Mouse (Mus musculus): Measurements from ENCODE around the gene Klhdc1. TPM values are rescaled to one million over a fixed set of nuclear protein-coding genes. Genes with fewer than 3 reads are reported as not detected.

Klhdc1 gene
- polyA plus RNA-seq, 1 experiment from 2014 or later: 25.5 TPM

- Histone ChIP-seq H3K4me3 (ENCODE audit: low read depth, low read length) (no peak overlapping the region), H3K9ac (replicated peaks; ENCODE audit: low read depth) (no peak overlapping the region), H3K27ac (ENCODE audit: low read length) (no peak overlapping the region), H3K4me2 (replicated peaks; ENCODE audit: low read depth, low read length) (no peak overlapping the region), H3K4me1 (ENCODE audit: insufficient read depth, low read depth, low read length) (no peaks in the 10 kb centered on the region), H3K27me3 (replicated peaks; ENCODE audit: insufficient read depth, low read length) (no peaks in the 10 kb centered on the region), H3K36me3 (ENCODE audit: insufficient read depth, low read length) (no peaks in the 10 kb centered on the region), H3K9me3 (ENCODE audit: low read length) (no peaks in the 10 kb centered on the region)
- ATAC-seq (no peak), DNase-seq (ENCODE audit: low spot score) (no peak)
- TF ChIP-seq EP300 (IDR thresholded peaks at IDR 0.05) (no peak), CTCF (IDR thresholded peaks at IDR 0.05) (no peak)
These were observed 42.0 kb upstream of the Klhdc1 start for GRCm38 (mm10) chr12:69198985-69199384.

GRCm38 (mm10) chr12:69204052-69204833, 36.7 kb upstream of the Klhdc1 start, which contains the start of gene Gm49384:
Gene Gm49384 (minus strand): TSS chr12:69204267.
- H3K9me3 ChIP-seq (ENCODE audit: low read length): no peaks in the 10 kb centered on the region

GRCm38 (mm10) chr12:69207396-69207795, 33.6 kb upstream of the Klhdc1 start:
- ATAC-seq (no peak), DNase-seq (ENCODE audit: low spot score) (no peak)
- no peaks in the 10 kb centered on the region for H3K4me1 ChIP-seq (ENCODE audit: insufficient read depth, low read depth, low read length)
- TF ChIP-seq EP300 (IDR thresholded peaks at IDR 0.05) (no peak), CTCF (IDR thresholded peaks at IDR 0.05) (no peak)
- H3K4me2 ChIP-seq (replicated peaks; ENCODE audit: low read depth, low read length): no peak overlapping the region
- H3K27ac ChIP-seq (ENCODE audit: low read length): no peak overlapping the region
- no peak overlapping the region for H3K9ac ChIP-seq (replicated peaks; ENCODE audit: low read depth)
- H3K9me3 ChIP-seq (ENCODE audit: low read length): no peaks in the 10 kb centered on the region
- H3K4me3 ChIP-seq (ENCODE audit: low read depth, low read length): no peak overlapping the region
- WGBS: 88% methylated on average over 8 of the region's 8 CpGs
- H3K27me3 ChIP-seq (replicated peaks; ENCODE audit: insufficient read depth, low read length): no peaks in the 10 kb centered on the region
- H3K36me3 ChIP-seq (ENCODE audit: insufficient read depth, low read length): no peaks in the 10 kb centered on the region

More at GRCm38 (mm10) chr12:69204052-69204833, 36.7 kb upstream of the Klhdc1 start, which contains the start of gene Gm49384:
- ATAC-seq (no peak), DNase-seq (ENCODE audit: low spot score) (no peak)
- no peak for TF ChIP-seq CTCF (IDR thresholded peaks at IDR 0.05)
- no peak for TF ChIP-seq EP300 (IDR thresholded peaks at IDR 0.05)
- Histone ChIP-seq H3K4me1 (ENCODE audit: insufficient read depth, low read depth, low read length) (no peaks in the 10 kb centered on the region), H3K27me3 (replicated peaks; ENCODE audit: insufficient read depth, low read length) (no peaks in the 10 kb centered on the region), H3K9ac (replicated peaks; ENCODE audit: low read depth) (no peak within 1 kb of the TSS), H3K27ac (ENCODE audit: low read length) (no peak within 1 kb of the TSS), H3K36me3 (ENCODE audit: insufficient read depth, low read length) (no peaks in the 10 kb centered on the region), H3K4me3 (ENCODE audit: low read depth, low read length) (no peak within 1 kb of the TSS), H3K4me2 (replicated peaks; ENCODE audit: low read depth, low read length) (no peak within 1 kb of the TSS)
- WGBS: 80% methylated on average over 16 of the region's 16 CpGs

GRCm38 (mm10) chr12:69207926-69208325, 33.0 kb upstream of the Klhdc1 start:
- Histone ChIP-seq H3K4me2 (replicated peaks; ENCODE audit: low read depth, low read length) (no peak overlapping the region), H3K27ac (ENCODE audit: low read length) (no peak overlapping the region), H3K4me3 (ENCODE audit: low read depth, low read length) (no peak overlapping the region), H3K9me3 (ENCODE audit: low read length) (no peaks in the 10 kb centered on the region), H3K4me1 (ENCODE audit: insufficient read depth, low read depth, low read length) (no peaks in the 10 kb centered on the region), H3K9ac (replicated peaks; ENCODE audit: low read depth) (no peak overlapping the region), H3K27me3 (replicated peaks; ENCODE audit: insufficient read depth, low read length) (no peaks in the 10 kb centered on the region), H3K36me3 (ENCODE audit: insufficient read depth, low read length) (no peaks in the 10 kb centered on the region)
- ATAC-seq (no peak), DNase-seq (ENCODE audit: low spot score) (no peak)
- TF ChIP-seq CTCF (IDR thresholded peaks at IDR 0.05) (no peak), EP300 (IDR thresholded peaks at IDR 0.05) (no peak)
- 95% methylated on average over 7 of the region's 7 CpGs for WGBS

GRCm38 (mm10) chr12:69208520-69208919, 32.5 kb upstream of the Klhdc1 start:
- 95% methylated on average over 2 of the region's 2 CpGs for WGBS
- ATAC-seq (no peak), DNase-seq (ENCODE audit: low spot score) (no peak)
- no peaks in the 10 kb centered on the region for H3K4me1 ChIP-seq (ENCODE audit: insufficient read depth, low read depth, low read length)
- H3K9ac ChIP-seq (replicated peaks; ENCODE audit: low read depth): no peak overlapping the region
- H3K36me3 ChIP-seq (ENCODE audit: insufficient read depth, low read length): no peaks in the 10 kb centered on the region
- no peaks in the 10 kb centered on the region for H3K9me3 ChIP-seq (ENCODE audit: low read length)
- H3K4me3 ChIP-seq (ENCODE audit: low read depth, low read length): no peak overlapping the region
- no peak overlapping the region for H3K27ac ChIP-seq (ENCODE audit: low read length)
- no peaks in the 10 kb centered on the region for H3K27me3 ChIP-seq (replicated peaks; ENCODE audit: insufficient read depth, low read length)
- no peak for TF ChIP-seq EP300 (IDR thresholded peaks at IDR 0.05)
- peak; percentile 34; the same call in 1 of the 2 replicates for TF ChIP-seq CTCF (IDR thresholded peaks at IDR 0.05)
- no peak overlapping the region for H3K4me2 ChIP-seq (replicated peaks; ENCODE audit: low read depth, low read length)

GRCm38 (mm10) chr12:69210056-69210979, 30.7 kb upstream of the Klhdc1 start:
- no peak overlapping the region for H3K4me3 ChIP-seq (ENCODE audit: low read depth, low read length)
- 92% methylated on average over 18 of the region's 18 CpGs for WGBS
- ATAC-seq: no peak

More at GRCm38 (mm10) chr12:69210056-69210979, 30.7 kb upstream of the Klhdc1 start:
- Histone ChIP-seq H3K4me2 (replicated peaks; ENCODE audit: low read depth, low read length) (no peak overlapping the region), H3K4me1 (ENCODE audit: insufficient read depth, low read depth, low read length) (no peaks in the 10 kb centered on the region), H3K27ac (ENCODE audit: low read length) (no peak overlapping the region), H3K9ac (replicated peaks; ENCODE audit: low read depth) (no peak overlapping the region), H3K36me3 (ENCODE audit: insufficient read depth, low read length) (no peaks in the 10 kb centered on the region), H3K9me3 (ENCODE audit: low read length) (no peaks in the 10 kb centered on the region), H3K27me3 (replicated peaks; ENCODE audit: insufficient read depth, low read length) (no peaks in the 10 kb centered on the region)
- TF ChIP-seq CTCF (IDR thresholded peaks at IDR 0.05) (no peak), EP300 (IDR thresholded peaks at IDR 0.05) (no peak)
- no peak for DNase-seq (ENCODE audit: low spot score)

Data from lung, postnatal 0 days (tissue).